Mouse (Mus musculus): ENCODE measurements at regions not wholly inside any gene's neighbourhood (a gene's known extent, or its start where the extent isn't known, plus 50 kb on each side); places are given as distances from the start of the nearest gene placed in this dataset.

DNA sequence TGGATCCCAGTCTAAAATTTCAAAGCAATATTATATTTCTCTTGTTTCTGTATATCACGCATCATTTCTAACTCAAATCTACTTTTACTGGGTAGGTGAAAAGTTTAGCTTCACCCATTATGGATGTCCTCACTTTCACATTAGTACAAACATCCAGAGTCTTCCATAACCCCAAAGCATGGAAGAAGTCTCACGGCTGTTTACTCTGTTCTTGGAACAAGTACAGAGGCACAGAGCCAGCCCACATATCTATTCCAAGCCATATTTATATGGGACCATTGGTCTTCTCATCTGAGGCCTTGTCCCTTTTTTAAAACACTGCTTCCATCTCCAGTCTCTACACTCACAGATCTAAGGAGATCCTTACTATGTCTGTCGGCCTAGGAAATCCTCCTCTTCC, 192.8 kb downstream of the Tm2d1 start:
- no peak for TF ChIP-seq CTCF (IDR thresholded peaks at IDR 0.05)
- no peak for TF ChIP-seq POLR2A (IDR thresholded peaks at IDR 0.05; ENCODE audit: insufficient read depth, low read depth, low read length)
